Mouse (Mus musculus) left cerebral cortex, postnatal 10 days (tissue): ENCODE measurements at regions not wholly inside any gene's neighbourhood (a gene's known extent, or its start where the extent isn't known, plus 50 kb on each side); places are given as distances from the start of the nearest gene placed in this dataset.
A peak's percentile ranks its signal among the peaks of the same experiment; 100 is the strongest.
"Not testable (repeated sequence)": the region's sequence is repeated elsewhere in the genome, so short reads cannot be mapped to it uniquely, and the experiment has no call there.

Source experiments
- DNase-seq, 2 experiments: peaks; one replicate each; pipeline ENCODE4 v3.0.0; 2021 to 2022; ENCODE audit warnings: low spot score in 2 of 2, mixed read lengths in 1 of 2; ENCODE audit errors: extremely low spot score in 1 of 2
- intact Hi-C: fragments of 180-260 bp; cut with DNase I; formaldehyde crosslinking; loops from one replicate; pipeline ENCODE4 v1.15.1; 2025

DNA sequence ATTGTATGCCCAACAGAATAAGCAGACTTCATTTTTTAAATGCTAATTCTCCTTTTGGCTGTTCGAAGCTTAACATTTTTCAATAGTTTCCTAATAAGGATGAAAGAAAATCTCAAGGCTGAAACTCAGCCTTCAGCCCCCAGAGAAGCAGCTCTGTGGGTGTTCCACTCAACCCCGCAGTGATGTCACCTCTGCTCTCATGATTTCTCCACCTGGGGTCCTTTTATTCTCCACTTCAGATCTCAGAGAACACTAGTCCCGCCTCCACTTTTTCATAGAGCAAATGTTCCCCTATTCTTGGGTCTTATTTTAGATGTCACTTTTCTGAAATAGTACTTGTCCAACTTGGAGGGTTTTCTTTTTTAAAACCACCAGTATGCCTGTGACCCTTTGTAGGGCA lies 567.3 kb downstream of the Cntn3 start:
- intact Hi-C loops: no loop called here
- no peak for DNase-seq

GRCm38 (mm10) chr6:101998181-101998580 lies 574.7 kb downstream of the Cntn3 start:
- intact Hi-C loops: no loop called here
- peak in 1 of 2 experiments; percentile 27 for DNase-seq

GRCm38 (mm10) chr6:101997629-101998028 lies 575.3 kb downstream of the Cntn3 start:
- DNase-seq: peak in 1 of 2 experiments; percentile 7
- intact Hi-C loops: loop anchor here (2.0 kb wide), 1 partner anchor 59 kb away; no protein-coding TSS in a partner anchor

GRCm38 (mm10) chr6:101992815-101993214 lies 580.1 kb downstream of the Cntn3 start:
- DNase-seq: peak in 1 of 2 experiments; percentile 17

DNA sequence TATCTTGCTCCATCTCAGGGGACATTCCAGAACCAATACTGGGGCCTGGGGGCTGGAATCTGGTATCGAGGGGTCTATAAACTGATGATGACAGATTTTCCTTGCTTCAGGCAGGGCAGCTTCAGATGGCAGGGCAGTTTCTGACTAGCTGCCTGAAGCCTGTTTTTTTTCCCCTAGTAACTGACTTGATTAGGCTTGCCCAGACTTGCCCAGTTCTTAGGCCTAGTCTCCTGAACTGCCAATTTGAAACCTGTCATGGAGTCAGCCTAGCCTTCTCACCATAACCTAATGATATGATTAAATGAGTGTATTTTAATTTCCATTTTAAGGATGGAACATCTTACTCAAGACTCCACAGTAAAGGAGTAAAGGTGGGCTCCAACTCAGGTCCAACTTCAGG lies 591.2 kb downstream of the Cntn3 start:
- intact Hi-C loops: no loop called here

More at GRCm38 (mm10) chr6:101992815-101993214, 580.1 kb downstream of the Cntn3 start:
- intact Hi-C loops: no loop called here

DNA sequence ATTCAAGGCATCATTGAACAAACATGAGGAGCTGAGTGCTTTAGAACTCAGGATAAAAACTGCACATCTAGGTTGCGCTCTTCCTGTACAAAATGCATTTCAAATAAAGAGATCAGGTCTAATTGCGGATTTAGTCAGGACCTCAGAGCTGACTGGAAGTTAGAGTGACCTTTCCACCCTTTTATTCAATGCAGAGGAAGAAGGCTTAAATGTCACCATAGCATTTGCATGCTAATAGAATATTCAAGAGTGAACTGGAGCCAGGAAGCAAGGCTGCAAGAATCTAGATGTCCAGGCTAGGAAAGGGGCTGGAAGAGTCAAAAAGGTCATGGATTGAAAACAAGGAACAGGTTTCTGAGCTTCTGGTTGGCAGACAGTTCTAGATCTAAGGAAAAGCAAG lies 593.7 kb downstream of the Cntn3 start:
- DNase-seq: no peak
- intact Hi-C loops: no loop called here

More for the DNA sequence above, 591.2 kb downstream of the Cntn3 start:
- no peak for DNase-seq

DNA sequence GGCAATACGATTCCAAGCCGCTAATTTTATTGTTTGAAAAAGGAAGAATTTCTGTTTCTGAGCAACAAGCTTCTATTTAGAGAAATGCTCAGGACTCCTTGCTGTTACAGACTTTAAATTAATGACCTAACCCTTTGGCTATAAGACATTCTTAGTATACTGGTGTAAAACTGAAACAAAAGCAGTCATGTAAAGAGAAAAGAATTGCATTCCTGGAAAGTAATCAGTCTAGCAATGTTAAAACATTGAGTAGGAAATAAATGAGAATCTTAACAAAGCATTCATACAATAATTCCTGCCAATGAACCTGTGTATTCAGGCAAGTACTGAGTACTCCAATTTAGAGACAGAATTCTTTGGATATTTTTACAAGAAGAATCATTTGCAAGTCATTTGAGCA lies 587.2 kb upstream of the Pdzrn3 start:
- intact Hi-C loops: no loop called here
- no peak for DNase-seq

DNA sequence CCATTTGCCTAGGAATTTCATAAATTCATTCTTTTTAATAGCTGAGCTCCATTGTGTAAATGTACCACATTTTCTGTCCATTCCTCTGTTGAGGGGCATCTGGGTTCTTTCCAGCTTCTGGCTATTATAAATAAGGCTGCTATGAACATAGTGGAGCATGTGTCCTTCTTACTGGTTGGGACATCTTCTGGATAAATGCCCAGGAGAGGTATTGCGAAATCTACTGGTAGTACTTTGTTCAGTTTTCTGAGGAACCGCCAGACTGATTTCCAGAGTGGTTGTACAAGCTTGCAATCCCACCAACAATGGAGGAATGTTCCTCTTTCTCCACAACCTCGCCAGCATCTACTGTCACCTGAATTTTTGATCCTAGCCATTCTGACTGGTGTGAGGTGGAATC lies 583.8 kb upstream of the Pdzrn3 start:
- intact Hi-C loops, DNase-seq: not testable (repeated sequence)

DNA sequence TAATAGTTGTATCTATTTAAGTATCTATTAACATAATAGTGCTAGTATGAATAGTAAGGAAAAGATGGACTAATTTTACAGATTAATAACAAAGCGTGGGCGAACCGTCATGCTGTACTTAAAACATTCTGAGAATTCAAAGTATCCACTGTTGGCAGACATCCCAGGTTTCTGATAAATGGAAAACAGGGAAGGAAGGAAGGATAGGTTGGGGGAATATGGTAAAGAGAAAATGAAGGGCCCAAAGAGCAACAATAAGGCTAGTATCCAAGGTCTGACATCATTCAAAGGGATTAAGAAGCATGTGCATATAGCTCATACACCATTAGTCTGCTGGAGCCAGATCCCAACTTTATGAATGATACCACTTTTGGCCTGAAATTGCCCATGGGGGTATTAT lies 572.0 kb upstream of the Pdzrn3 start:
- no peak for DNase-seq
- intact Hi-C loops: no loop called here

DNA sequence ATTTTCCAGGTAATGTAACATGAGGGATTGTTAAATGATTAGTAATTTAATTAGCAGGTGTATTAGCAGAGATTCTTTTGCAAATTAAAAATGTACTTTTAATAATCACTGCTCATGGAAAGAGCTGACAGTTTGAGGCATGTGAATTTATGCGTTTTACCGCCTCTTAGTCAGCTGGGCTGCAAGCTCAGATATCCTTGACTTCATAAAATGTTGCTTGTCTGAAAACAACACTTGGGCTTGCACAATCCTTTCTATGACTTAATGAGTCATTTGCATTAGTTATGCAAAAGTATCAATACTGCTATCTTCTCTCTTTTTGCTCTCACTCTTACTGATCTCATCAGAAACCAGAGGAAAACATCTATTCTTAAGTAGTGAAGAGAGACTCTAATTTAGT lies 571.3 kb upstream of the Pdzrn3 start:
- DNase-seq: no peak
- intact Hi-C loops: no loop called here

- intact Hi-C loops: no loop called here
- DNase-seq: no peak
These were observed 562.7 kb upstream of the Pdzrn3 start for GRCm38 (mm10) chr6:101940266-101940866.

DNA sequence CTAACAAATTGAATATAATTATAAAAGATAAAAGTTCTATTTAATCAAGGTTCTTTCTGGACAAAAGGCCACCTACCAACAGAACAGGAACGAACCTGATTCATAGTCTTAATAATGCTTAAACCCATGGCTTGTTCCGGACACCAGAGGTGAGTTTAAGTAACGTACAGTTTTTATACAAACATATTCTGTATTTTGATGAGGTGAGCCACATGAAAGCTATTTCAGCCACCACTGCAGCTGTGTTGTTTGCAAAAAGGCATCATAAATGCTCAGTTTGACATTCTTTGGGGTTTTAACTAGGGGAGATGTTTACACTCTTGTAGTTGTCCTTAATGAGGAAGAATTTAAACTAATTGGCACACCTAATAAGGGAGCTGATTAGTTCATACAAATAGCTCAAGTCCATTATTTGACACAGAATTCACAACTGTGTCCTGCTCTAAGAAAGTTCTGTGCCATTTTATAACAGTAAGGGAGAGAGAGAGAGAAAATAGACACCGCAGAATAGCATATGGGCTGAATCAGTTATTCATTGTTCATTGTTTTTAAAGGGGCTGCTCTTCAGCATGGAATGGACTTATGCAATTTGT lies 560.8 kb upstream of the Pdzrn3 start:
- intact Hi-C loops: loop anchor here (2.0 to 10.0 kb wide), 2 partner anchors 58 to 626 kb away; no protein-coding TSS in a partner anchor
- DNase-seq: no peak

DNA sequence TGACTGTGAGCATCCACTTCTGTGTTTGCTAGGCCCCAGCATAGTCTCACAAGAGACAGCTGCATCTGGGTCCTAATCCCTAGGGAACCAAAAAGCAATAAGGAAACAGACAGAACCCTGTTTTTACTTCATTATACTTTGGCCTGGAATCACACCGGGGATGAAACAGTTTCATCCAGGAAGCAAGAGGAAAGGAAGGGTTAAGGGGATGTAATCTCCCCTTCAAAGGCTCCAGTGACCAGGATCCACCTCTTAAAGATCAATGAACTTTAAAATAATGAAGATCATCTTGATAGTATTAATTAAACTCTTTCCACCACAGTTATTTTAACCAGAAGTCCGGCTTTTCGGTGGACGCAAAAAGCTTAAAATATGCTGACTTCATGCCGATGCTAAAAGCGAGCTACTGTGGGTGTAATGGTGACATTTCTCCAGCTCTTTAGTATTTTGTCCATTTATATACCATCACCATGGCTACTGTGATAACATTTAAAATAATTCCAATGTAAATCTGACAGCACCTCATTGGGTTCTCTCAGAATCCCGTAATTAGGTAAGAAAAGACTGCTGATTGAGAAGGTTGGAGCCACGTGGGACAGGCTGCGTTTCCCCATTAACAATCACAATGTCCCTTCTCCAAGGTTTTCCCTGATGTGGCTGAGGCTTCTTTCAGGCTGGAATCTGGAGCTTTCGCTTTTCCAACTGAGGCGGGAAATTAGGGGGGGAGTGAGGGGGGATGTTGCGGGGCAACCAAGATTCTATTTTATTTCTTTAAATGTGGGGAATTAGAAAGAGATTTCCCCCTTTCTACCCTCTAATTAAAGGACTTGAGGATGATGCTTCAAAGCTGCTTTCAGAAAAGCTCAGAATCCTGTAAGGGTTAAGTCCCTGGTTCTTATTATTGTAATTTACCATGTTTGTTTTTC lies 560.0 kb upstream of the Pdzrn3 start:
- peak in 1 of 2 experiments; percentile 51 for DNase-seq
- intact Hi-C loops: loop anchor here (2.0 to 10.0 kb wide), 2 partner anchors 59 to 627 kb away; no protein-coding TSS in a partner anchor

DNA sequence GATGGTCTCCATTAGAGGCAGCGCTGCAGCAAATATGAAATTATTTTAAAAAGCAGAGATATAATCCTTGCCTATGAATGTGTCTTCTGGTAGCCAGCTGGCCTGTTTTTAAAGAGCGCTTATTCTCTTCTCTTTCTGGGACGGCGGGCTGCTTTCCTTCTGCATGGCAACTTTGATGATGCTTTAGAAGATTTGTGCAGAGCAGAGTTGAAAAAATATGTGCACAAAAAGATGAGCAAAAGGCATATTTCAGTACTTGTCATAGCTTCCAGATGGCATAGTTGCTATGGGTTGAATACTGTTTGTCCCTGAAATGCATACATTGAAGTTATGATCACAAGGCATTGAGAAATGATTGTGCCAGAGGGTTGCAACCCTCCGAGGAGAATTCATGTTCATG lies 554.1 kb upstream of the Pdzrn3 start:
- DNase-seq: no peak
- intact Hi-C loops: loop anchor here (10.0 kb wide), 1 partner anchor 633 kb away; no protein-coding TSS in a partner anchor

- no peak for DNase-seq
- intact Hi-C loops: loop anchor here (10.0 kb wide), 1 partner anchor 267 kb away; no protein-coding TSS in a partner anchor
These were observed 544.0 kb upstream of the Pdzrn3 start for GRCm38 (mm10) chr6:101921686-101922085.

DNA sequence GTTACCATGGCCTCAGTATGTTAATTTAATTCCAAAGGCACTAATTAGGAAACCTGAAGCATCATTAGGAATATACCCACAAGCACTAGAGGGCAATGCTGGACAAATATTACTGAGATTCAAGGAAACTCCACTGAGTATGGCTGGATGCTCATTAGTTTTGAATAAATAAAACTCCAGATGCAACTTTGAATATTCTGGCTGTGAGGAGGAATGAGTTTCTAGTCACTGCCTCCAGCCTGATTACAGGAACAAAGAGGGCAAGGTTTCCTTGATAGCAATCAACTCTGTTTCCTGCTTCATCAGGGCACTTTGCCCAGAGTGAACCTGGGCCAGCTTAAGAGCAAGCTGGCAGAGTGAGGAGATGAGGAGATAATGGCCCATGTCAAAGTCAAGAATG lies 543.5 kb upstream of the Pdzrn3 start:
- DNase-seq: no peak
- intact Hi-C loops: loop anchor here (10.0 kb wide), 1 partner anchor 266 kb away; no protein-coding TSS in a partner anchor

DNA sequence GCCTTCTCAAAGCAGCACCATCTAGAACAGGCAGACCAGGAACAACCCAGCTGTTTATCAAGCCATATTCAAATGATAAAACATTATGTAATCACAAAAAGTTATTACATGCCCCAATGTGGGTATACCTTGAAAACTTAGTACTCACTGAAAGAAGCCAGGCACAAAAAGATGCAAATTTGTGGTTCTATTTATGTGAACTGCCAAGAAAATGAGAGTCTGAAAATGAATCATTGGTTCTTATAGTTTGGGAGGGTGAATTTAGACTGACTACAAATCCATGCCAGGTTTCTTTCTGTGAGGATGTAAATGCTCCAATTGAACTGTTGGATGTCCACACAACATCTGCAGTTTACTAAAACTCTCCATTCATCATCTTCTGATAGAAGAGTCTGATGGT lies 541.2 kb upstream of the Pdzrn3 start:
- no peak for DNase-seq
- intact Hi-C loops: no loop called here

DNA sequence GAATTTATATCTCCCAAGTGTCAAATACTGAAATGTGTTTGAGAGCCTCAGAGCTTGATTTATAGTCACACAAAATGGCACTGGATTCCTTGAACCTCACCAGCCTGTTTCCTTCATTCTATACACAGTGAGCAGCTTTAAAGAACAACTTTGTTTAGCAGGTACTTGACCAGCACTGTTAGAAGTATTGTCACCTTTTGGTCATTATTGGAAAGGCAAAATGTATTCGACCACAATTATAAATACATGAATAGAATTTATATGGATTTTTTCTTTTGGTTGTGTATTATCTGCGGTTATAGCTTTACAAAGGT lies 527.3 kb upstream of the Pdzrn3 start:
- no peak for DNase-seq
- intact Hi-C loops: no loop called here

GRCm38 (mm10) chr6:101904234-101905028 lies 526.7 kb upstream of the Pdzrn3 start:
- DNase-seq: no peak

More at GRCm38 (mm10) chr6:101904234-101905028, 526.7 kb upstream of the Pdzrn3 start:
- intact Hi-C loops: no loop called here
